Mouse (Mus musculus): ENCODE measurements around the gene Sec24d. TPM values are rescaled to one million over a fixed set of nuclear protein-coding genes. Genes with fewer than 3 reads are reported as not detected.

The Sec24d gene
- polyA plus RNA-seq, 1 experiment: 3.4 TPM

GRCm38 (mm10) chr3:123336455-123336854, 69.2 kb downstream of the Sec24d start:
- H3K4me1 ChIP-seq (ENCODE audit: control insufficient read depth, insufficient read depth, low read length): no peaks in the 10 kb centered on the region; the same call in 1 of the 2 replicates
- no peak for TF ChIP-seq POLR2A (IDR thresholded peaks at IDR 0.05; ENCODE audit: borderline replicate concordance, control insufficient read depth, low read depth, low read length)
- no peak for TF ChIP-seq CTCF (IDR thresholded peaks at IDR 0.05; ENCODE audit: control insufficient read depth, insufficient read depth, low read length)
- no peak overlapping the region for H3K4me3 ChIP-seq (replicated peaks; ENCODE audit: control insufficient read depth, low read depth, low read length)
- no peak overlapping the region for H3K27ac ChIP-seq (ENCODE audit: control insufficient read depth, insufficient read depth, low read depth, low read length, poor library complexity)
- 80% methylated on average over 7 of the region's 7 CpGs for WGBS

GRCm38 (mm10) chr3:123336951-123337350, 69.7 kb downstream of the Sec24d start:
- 51% methylated on average over 5 of the region's 5 CpGs for WGBS

GRCm38 (mm10) chr3:123337853-123338252, 70.6 kb downstream of the Sec24d start:
- Histone ChIP-seq H3K27ac (ENCODE audit: control insufficient read depth, insufficient read depth, low read depth, low read length, poor library complexity) (no peak overlapping the region), H3K4me1 (ENCODE audit: control insufficient read depth, insufficient read depth, low read length) (no peaks in the 10 kb centered on the region; the same call in 1 of the 2 replicates), H3K4me3 (replicated peaks; ENCODE audit: control insufficient read depth, low read depth, low read length) (no peak overlapping the region)
- WGBS: 83% methylated on average over 6 of the region's 6 CpGs
- TF ChIP-seq POLR2A (IDR thresholded peaks at IDR 0.05; ENCODE audit: borderline replicate concordance, control insufficient read depth, low read depth, low read length): no peak
- TF ChIP-seq CTCF (IDR thresholded peaks at IDR 0.05; ENCODE audit: control insufficient read depth, insufficient read depth, low read length): no peak

More at GRCm38 (mm10) chr3:123336951-123337350, 69.7 kb downstream of the Sec24d start:
- H3K27ac ChIP-seq (ENCODE audit: control insufficient read depth, insufficient read depth, low read depth, low read length, poor library complexity): no peak overlapping the region
- H3K4me3 ChIP-seq (replicated peaks; ENCODE audit: control insufficient read depth, low read depth, low read length): no peak overlapping the region
- TF ChIP-seq CTCF (IDR thresholded peaks at IDR 0.05; ENCODE audit: control insufficient read depth, insufficient read depth, low read length) (no peak), POLR2A (IDR thresholded peaks at IDR 0.05; ENCODE audit: borderline replicate concordance, control insufficient read depth, low read depth, low read length) (no peak)
- H3K4me1 ChIP-seq (ENCODE audit: control insufficient read depth, insufficient read depth, low read length): no peaks in the 10 kb centered on the region; the same call in 1 of the 2 replicates

GRCm38 (mm10) chr3:123338666-123339195, 71.5 kb downstream of the Sec24d start:
- WGBS: 71% methylated on average over 12 of the region's 12 CpGs
- no peak overlapping the region for H3K4me3 ChIP-seq (replicated peaks; ENCODE audit: control insufficient read depth, low read depth, low read length)
- H3K27ac ChIP-seq (ENCODE audit: control insufficient read depth, insufficient read depth, low read depth, low read length, poor library complexity): no peak overlapping the region
- H3K4me1 ChIP-seq (ENCODE audit: control insufficient read depth, insufficient read depth, low read length): no peaks in the 10 kb centered on the region; the same call in 1 of the 2 replicates
- TF ChIP-seq CTCF (IDR thresholded peaks at IDR 0.05; ENCODE audit: control insufficient read depth, insufficient read depth, low read length): no peak
- no peak for TF ChIP-seq POLR2A (IDR thresholded peaks at IDR 0.05; ENCODE audit: borderline replicate concordance, control insufficient read depth, low read depth, low read length)

- Histone ChIP-seq H3K27ac (ENCODE audit: control insufficient read depth, insufficient read depth, low read depth, low read length, poor library complexity) (no peak overlapping the region), H3K4me3 (replicated peaks; ENCODE audit: control insufficient read depth, low read depth, low read length) (no peak overlapping the region), H3K4me1 (ENCODE audit: control insufficient read depth, insufficient read depth, low read length) (no peaks in the 10 kb centered on the region; the same call in 1 of the 2 replicates)
- WGBS: 76% methylated on average over 2 of the region's 2 CpGs
- TF ChIP-seq CTCF (IDR thresholded peaks at IDR 0.05; ENCODE audit: control insufficient read depth, insufficient read depth, low read length): no peak
- no peak for TF ChIP-seq POLR2A (IDR thresholded peaks at IDR 0.05; ENCODE audit: borderline replicate concordance, control insufficient read depth, low read depth, low read length)
These were observed 73.8 kb downstream of the Sec24d start for GRCm38 (mm10) chr3:123341049-123341448.

- no peak overlapping the region for H3K27ac ChIP-seq (ENCODE audit: control insufficient read depth, insufficient read depth, low read depth, low read length, poor library complexity)
- WGBS: 80% methylated on average over 6 of the region's 6 CpGs
- H3K4me3 ChIP-seq (replicated peaks; ENCODE audit: control insufficient read depth, low read depth, low read length): no peak overlapping the region
- TF ChIP-seq POLR2A (IDR thresholded peaks at IDR 0.05; ENCODE audit: borderline replicate concordance, control insufficient read depth, low read depth, low read length) (no peak), CTCF (IDR thresholded peaks at IDR 0.05; ENCODE audit: control insufficient read depth, insufficient read depth, low read length) (no peak)
- no peaks in the 10 kb centered on the region for H3K4me1 ChIP-seq (ENCODE audit: control insufficient read depth, insufficient read depth, low read length)
These were observed 76.4 kb downstream of the Sec24d start for GRCm38 (mm10) chr3:123343690-123344089.

GRCm38 (mm10) chr3:123348080-123348802, 81.0 kb downstream of the Sec24d start:
- 61% methylated on average over 12 of the region's 12 CpGs for WGBS
- TF ChIP-seq CTCF (IDR thresholded peaks at IDR 0.05; ENCODE audit: control insufficient read depth, insufficient read depth, low read length) (no peak), POLR2A (IDR thresholded peaks at IDR 0.05; ENCODE audit: borderline replicate concordance, control insufficient read depth, low read depth, low read length) (no peak)
- Histone ChIP-seq H3K27ac (ENCODE audit: control insufficient read depth, insufficient read depth, low read depth, low read length, poor library complexity) (peak overlapping the region; percentile 24; the same call in 1 of the 2 replicates), H3K4me1 (ENCODE audit: control insufficient read depth, insufficient read depth, low read length) (no peaks in the 10 kb centered on the region; the same call in none of the 2 replicates), H3K4me3 (replicated peaks; ENCODE audit: control insufficient read depth, low read depth, low read length) (no peak overlapping the region)

- TF ChIP-seq CTCF (IDR thresholded peaks at IDR 0.05; ENCODE audit: control insufficient read depth, insufficient read depth, low read length) (no peak), POLR2A (IDR thresholded peaks at IDR 0.05; ENCODE audit: borderline replicate concordance, control insufficient read depth, low read depth, low read length) (no peak)
- WGBS: 32% methylated on average over 8 of the region's 8 CpGs
- Histone ChIP-seq H3K27ac (ENCODE audit: control insufficient read depth, insufficient read depth, low read depth, low read length, poor library complexity) (0 out of 2 replicates have a peak overlapping the region, but pooled peaks have one; percentile 19), H3K4me1 (ENCODE audit: control insufficient read depth, insufficient read depth, low read length) (no peaks in the 10 kb centered on the region; the same call in none of the 2 replicates), H3K4me3 (replicated peaks; ENCODE audit: control insufficient read depth, low read depth, low read length) (no peak overlapping the region)
These were observed 83.3 kb downstream of the Sec24d start for GRCm38 (mm10) chr3:123350602-123351001.

Measured in bone marrow, adult 2 months (tissue).